Mouse (Mus musculus) B cell, adult 2 months (primary cell): Measurements from ENCODE around the gene Hist1h4n.
"Not testable (repeated sequence)": the region's sequence is repeated elsewhere in the genome, so short reads cannot be mapped to it uniquely, and the experiment has no call there.

Experiments
- DNase-seq, 2 experiments: peaks; one replicate each; pipeline ENCODE4 v3.0.0; 2022

Hist1h4n gene

GRCm38 (mm10) chr13:21831418-21832394, at the start of gene Hist1h4n:
Gene Hist1h4n, minus strand, starts transcription at chr13:21832196.
- peak; percentile 54 to 56 for DNase-seq

- DNase-seq, result no peak
Observed at GRCm38 (mm10) chr13:21880735-21881134, 48.7 kb upstream of the Hist1h4n start.

GRCm38 (mm10) chr13:21865503-21865902, 33.5 kb upstream of the Hist1h4n start:
- DNase-seq, result not testable (repeated sequence)

- no peak for DNase-seq
Observed at GRCm38 (mm10) chr13:21861608-21862007, 29.6 kb upstream of the Hist1h4n start.

- DNase-seq, result peak; percentile 44 to 49
Observed at GRCm38 (mm10) chr13:21855698-21856162, 23.7 kb upstream of the Hist1h4n start.

- DNase-seq, result peak; percentile 84
Observed at GRCm38 (mm10) chr13:21855146-21855545, 23.1 kb upstream of the Hist1h4n start.

- peak in 1 of 2 experiments; percentile 4 for DNase-seq
Observed at GRCm38 (mm10) chr13:21852215-21852945, 20.4 kb upstream of the Hist1h4n start.

GRCm38 (mm10) chr13:21850696-21851095, 18.7 kb upstream of the Hist1h4n start:
- not testable (repeated sequence) for DNase-seq

GRCm38 (mm10) chr13:21847883-21848282, 15.9 kb upstream of the Hist1h4n start:
- no peak for DNase-seq

GRCm38 (mm10) chr13:21846356-21846755, 14.4 kb upstream of the Hist1h4n start:
- not testable (repeated sequence) for DNase-seq

GRCm38 (mm10) chr13:21840508-21840907, 8.5 kb upstream of the Hist1h4n start:
- not testable (repeated sequence) for DNase-seq

- DNase-seq, result not testable (repeated sequence)
Observed at GRCm38 (mm10) chr13:21833461-21833860, 1.5 kb upstream of the Hist1h4n start, which contains the start of the genes Hist1h2ap and Hist1h2br. Gene Hist1h2ap, minus strand, starts transcription at chr13:21833507. Gene Hist1h2br, plus strand, starts transcription at chr13:21833743.

- no peak for DNase-seq
Observed at GRCm38 (mm10) chr13:21830344-21830743, 1.7 kb downstream of the Hist1h4n start.

- DNase-seq, result no peak
Observed at GRCm38 (mm10) chr13:21828511-21828910, 3.5 kb downstream of the Hist1h4n start.

GRCm38 (mm10) chr13:21820082-21820890, 11.7 kb downstream of the Hist1h4n start:
- DNase-seq, result not testable (repeated sequence)

GRCm38 (mm10) chr13:21812092-21812491, 19.9 kb downstream of the Hist1h4n start:
- peak; percentile 23 to 27 for DNase-seq

GRCm38 (mm10) chr13:21811539-21811938, 20.5 kb downstream of the Hist1h4n start, which contains the start of gene Hist1h4m:
Gene Hist1h4m, plus strand, starts transcription at chr13:21811746.
- peak; percentile 62 for DNase-seq

- not testable (repeated sequence) for DNase-seq
Observed at GRCm38 (mm10) chr13:21811074-21811473, 20.9 kb downstream of the Hist1h4n start.

GRCm38 (mm10) chr13:21810073-21810472, 21.9 kb downstream of the Hist1h4n start, which contains the start of the genes Hist1h2bq and Hist1h2ao:
Gene Hist1h2bq, minus strand, starts transcription at chr13:21810197.
Gene Hist1h2ao, plus strand, starts transcription at chr13:21810465.
- not testable (repeated sequence) for DNase-seq

GRCm38 (mm10) chr13:21803058-21803457, 28.9 kb downstream of the Hist1h4n start:
- not testable (repeated sequence) for DNase-seq

- not testable (repeated sequence) for DNase-seq
Observed at GRCm38 (mm10) chr13:21797163-21797562, 34.8 kb downstream of the Hist1h4n start.

GRCm38 (mm10) chr13:21795584-21795983, 36.4 kb downstream of the Hist1h4n start:
- no peak for DNase-seq
